Mouse (Mus musculus): ENCODE data around the gene Crcp. TPM values are rescaled to one million over a fixed set of nuclear protein-coding genes. Genes with fewer than 3 reads are reported as not detected.
A peak's percentile ranks its signal among the peaks of the same experiment; 100 is the strongest.

Gene Crcp
- polyA plus RNA-seq, 1 experiment: 17.0 TPM

DNA sequence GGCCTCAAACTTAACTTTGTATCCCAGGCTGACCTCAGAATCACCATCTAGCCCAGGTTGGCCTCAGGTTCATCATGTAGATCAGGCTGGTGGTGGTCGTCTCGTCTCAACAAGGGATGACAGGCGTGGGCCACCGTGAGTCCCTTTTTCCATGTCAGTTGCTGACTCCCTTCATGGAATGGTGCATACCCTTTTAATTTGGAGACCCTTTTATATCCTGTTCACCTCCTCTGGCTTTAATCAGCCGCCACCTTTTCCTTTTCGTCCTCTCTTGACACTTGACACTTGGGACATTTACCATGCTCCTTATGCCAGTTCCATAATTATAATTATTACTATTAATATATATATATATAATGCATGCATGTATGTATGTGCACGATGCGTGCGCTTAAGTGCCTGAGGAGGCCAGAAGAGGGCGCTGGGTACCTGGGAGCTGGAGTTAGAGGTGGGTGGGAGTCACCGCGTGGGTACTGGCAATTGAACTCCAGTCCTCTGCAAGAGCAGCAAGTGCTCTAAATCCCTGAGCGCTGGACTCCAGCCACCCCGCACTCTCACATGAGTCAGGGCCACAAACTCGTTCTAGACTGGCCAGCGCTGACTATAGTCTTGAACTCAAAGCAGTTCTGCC is 51.1 kb downstream of the Crcp start:
- H3K4me1 ChIP-seq (replicated peaks; ENCODE audit: control insufficient read depth, insufficient read depth, low read length): peaks cover 14% of the 10 kb centered on the region
- DNase-seq: no peak
- 93% methylated on average over 16 of the region's 16 CpGs for WGBS
- H3K4me3 ChIP-seq (ENCODE audit: control insufficient read depth, insufficient read depth, low read length): peak overlapping the region; percentile 80
- H3K27me3 ChIP-seq (ENCODE audit: control insufficient read depth, insufficient read depth, low read length): no peaks in the 10 kb centered on the region
- H3K36me3 ChIP-seq (ENCODE audit: control insufficient read depth, insufficient read depth, low read length): no peaks in the 10 kb centered on the region
- H3K27ac ChIP-seq (ENCODE audit: control insufficient read depth, insufficient read depth, low read length): no peak overlapping the region
- no peak for TF ChIP-seq CTCF (IDR thresholded peaks at IDR 0.05; ENCODE audit: borderline replicate concordance, control insufficient read depth, extremely low read depth, insufficient read depth, low read length, poor library complexity)
- no peak for TF ChIP-seq POLR2A (IDR thresholded peaks at IDR 0.05; ENCODE audit: control insufficient read depth, extremely low read depth, insufficient read depth, low read length, poor library complexity)

DNA sequence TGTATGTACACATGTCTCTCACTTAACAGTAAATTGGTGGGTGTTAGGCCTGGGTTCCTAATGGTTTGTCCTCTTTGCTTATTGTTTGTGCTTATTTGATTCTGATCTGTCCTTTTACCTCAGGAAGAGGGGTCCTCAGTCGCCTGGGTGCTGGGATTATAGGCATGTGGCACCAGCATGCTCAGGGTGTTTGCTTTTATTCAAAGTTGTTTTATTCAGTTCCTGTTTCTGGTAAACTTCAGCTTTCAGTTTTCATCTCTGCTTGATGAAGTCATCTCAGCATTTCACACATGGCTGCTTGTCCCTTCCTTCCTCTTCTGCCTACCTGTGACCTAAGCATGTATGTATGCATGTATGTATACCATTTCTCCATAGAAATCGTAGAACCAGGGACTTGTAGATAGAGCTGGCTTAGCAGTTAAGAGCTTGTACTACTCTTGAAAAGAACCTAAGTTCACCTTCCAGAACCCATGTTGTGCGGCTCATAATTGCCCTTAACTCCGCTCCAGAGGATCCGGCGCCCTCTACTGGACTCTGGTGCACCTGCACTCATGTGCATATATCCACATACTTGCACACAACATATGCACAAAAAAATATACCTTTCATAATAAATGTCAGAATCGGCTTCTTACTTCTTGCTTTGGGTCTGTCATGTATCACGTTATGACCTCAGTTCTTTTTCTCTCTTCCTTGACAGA is 52.2 kb downstream of the Crcp start:
- H3K4me3 ChIP-seq (ENCODE audit: control insufficient read depth, insufficient read depth, low read length): no peak overlapping the region
- TF ChIP-seq POLR2A (IDR thresholded peaks at IDR 0.05; ENCODE audit: control insufficient read depth, extremely low read depth, insufficient read depth, low read length, poor library complexity) (no peak), CTCF (IDR thresholded peaks at IDR 0.05; ENCODE audit: borderline replicate concordance, control insufficient read depth, extremely low read depth, insufficient read depth, low read length, poor library complexity) (no peak)
- H3K4me1 ChIP-seq (replicated peaks; ENCODE audit: control insufficient read depth, insufficient read depth, low read length): peaks cover 14% of the 10 kb centered on the region
- H3K27ac ChIP-seq (ENCODE audit: control insufficient read depth, insufficient read depth, low read length): no peak overlapping the region
- DNase-seq: no peak
- WGBS: 92% methylated on average over 8 of the region's 8 CpGs
- H3K27me3 ChIP-seq (ENCODE audit: control insufficient read depth, insufficient read depth, low read length): no peaks in the 10 kb centered on the region
- no peaks in the 10 kb centered on the region for H3K36me3 ChIP-seq (ENCODE audit: control insufficient read depth, insufficient read depth, low read length)

GRCm38 (mm10) chr5:130082431-130082830 is 53.3 kb downstream of the Crcp start:
- TF ChIP-seq POLR2A (IDR thresholded peaks at IDR 0.05; ENCODE audit: control insufficient read depth, extremely low read depth, insufficient read depth, low read length, poor library complexity) (no peak), CTCF (IDR thresholded peaks at IDR 0.05; ENCODE audit: borderline replicate concordance, control insufficient read depth, extremely low read depth, insufficient read depth, low read length, poor library complexity) (no peak)
- no peaks in the 10 kb centered on the region for H3K27me3 ChIP-seq (ENCODE audit: control insufficient read depth, insufficient read depth, low read length)
- H3K4me3 ChIP-seq (ENCODE audit: control insufficient read depth, insufficient read depth, low read length): no peak overlapping the region
- DNase-seq: no peak
- peaks cover 14% of the 10 kb centered on the region for H3K4me1 ChIP-seq (replicated peaks; ENCODE audit: control insufficient read depth, insufficient read depth, low read length)
- no peak overlapping the region for H3K27ac ChIP-seq (ENCODE audit: control insufficient read depth, insufficient read depth, low read length)
- WGBS: 90% methylated on average over 4 of the region's 4 CpGs
- no peaks in the 10 kb centered on the region for H3K36me3 ChIP-seq (ENCODE audit: control insufficient read depth, insufficient read depth, low read length)

DNA sequence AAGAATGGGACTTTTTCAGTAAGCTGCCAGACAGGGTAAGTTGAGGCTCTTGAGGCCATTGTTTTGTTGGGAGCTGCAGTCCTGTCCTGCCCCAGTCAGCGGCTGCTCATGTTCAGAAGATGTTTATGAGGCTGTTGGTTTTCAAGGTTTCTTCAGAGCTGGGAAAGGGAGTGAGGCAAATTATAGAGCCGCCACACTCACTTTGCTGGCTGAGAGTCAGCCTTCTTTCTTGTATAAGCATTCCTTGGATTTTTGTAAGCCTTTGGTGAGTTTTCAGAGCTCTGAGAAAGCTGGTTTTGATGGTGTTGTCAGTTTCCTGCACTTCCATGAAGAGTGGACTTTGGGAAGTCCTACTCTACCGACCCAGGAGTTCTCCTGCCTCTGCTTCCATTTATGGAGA is 55.2 kb downstream of the Crcp start:
- no peak overlapping the region for H3K4me3 ChIP-seq (ENCODE audit: control insufficient read depth, insufficient read depth, low read length)
- DNase-seq: no peak
- H3K36me3 ChIP-seq (ENCODE audit: control insufficient read depth, insufficient read depth, low read length): no peaks in the 10 kb centered on the region
- WGBS: 92% methylated on average over 3 of the region's 3 CpGs
- H3K27ac ChIP-seq (ENCODE audit: control insufficient read depth, insufficient read depth, low read length): no peak overlapping the region
- H3K27me3 ChIP-seq (ENCODE audit: control insufficient read depth, insufficient read depth, low read length): no peaks in the 10 kb centered on the region
- TF ChIP-seq CTCF (IDR thresholded peaks at IDR 0.05; ENCODE audit: borderline replicate concordance, control insufficient read depth, extremely low read depth, insufficient read depth, low read length, poor library complexity) (no peak), POLR2A (IDR thresholded peaks at IDR 0.05; ENCODE audit: control insufficient read depth, extremely low read depth, insufficient read depth, low read length, poor library complexity) (no peak)
- peaks cover 5% of the 10 kb centered on the region for H3K4me1 ChIP-seq (replicated peaks; ENCODE audit: control insufficient read depth, insufficient read depth, low read length)

DNA sequence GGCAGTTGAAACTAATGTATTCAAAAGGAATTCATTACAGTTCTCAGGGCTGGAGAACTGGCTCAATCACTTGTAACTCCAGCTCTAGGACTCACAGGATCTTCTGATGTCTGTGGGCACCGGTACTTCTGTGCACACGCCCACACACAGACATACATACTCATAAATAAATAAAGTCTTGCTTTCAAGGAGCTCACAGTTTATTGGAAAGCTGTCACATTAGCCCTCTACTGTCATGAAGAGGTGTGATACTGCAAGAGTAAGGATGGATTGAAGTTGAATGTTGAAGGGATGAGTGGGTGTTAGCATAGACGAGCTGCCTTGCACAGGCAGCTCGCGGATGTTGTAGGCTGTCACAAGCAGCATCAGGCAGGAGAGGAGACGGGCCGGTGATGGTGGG is 58.9 kb downstream of the Crcp start:
- Histone ChIP-seq H3K27ac (ENCODE audit: control insufficient read depth, insufficient read depth, low read length) (no peak overlapping the region), H3K27me3 (ENCODE audit: control insufficient read depth, insufficient read depth, low read length) (no peaks in the 10 kb centered on the region), H3K4me1 (replicated peaks; ENCODE audit: control insufficient read depth, insufficient read depth, low read length) (no peaks in the 10 kb centered on the region; the same call in 1 of the 2 replicates), H3K4me3 (ENCODE audit: control insufficient read depth, insufficient read depth, low read length) (no peak overlapping the region), H3K36me3 (ENCODE audit: control insufficient read depth, insufficient read depth, low read length) (no peaks in the 10 kb centered on the region)
- 92% methylated on average over 7 of the region's 7 CpGs for WGBS
- TF ChIP-seq POLR2A (IDR thresholded peaks at IDR 0.05; ENCODE audit: control insufficient read depth, extremely low read depth, insufficient read depth, low read length, poor library complexity) (no peak), CTCF (IDR thresholded peaks at IDR 0.05; ENCODE audit: borderline replicate concordance, control insufficient read depth, extremely low read depth, insufficient read depth, low read length, poor library complexity) (no peak)
- DNase-seq: no peak

GRCm38 (mm10) chr5:130088612-130089011 is 59.5 kb downstream of the Crcp start:
- TF ChIP-seq POLR2A (IDR thresholded peaks at IDR 0.05; ENCODE audit: control insufficient read depth, extremely low read depth, insufficient read depth, low read length, poor library complexity) (no peak), CTCF (IDR thresholded peaks at IDR 0.05; ENCODE audit: borderline replicate concordance, control insufficient read depth, extremely low read depth, insufficient read depth, low read length, poor library complexity) (no peak)
- Histone ChIP-seq H3K4me1 (replicated peaks; ENCODE audit: control insufficient read depth, insufficient read depth, low read length) (no peaks in the 10 kb centered on the region; the same call in 1 of the 2 replicates), H3K4me3 (ENCODE audit: control insufficient read depth, insufficient read depth, low read length) (no peak overlapping the region), H3K36me3 (ENCODE audit: control insufficient read depth, insufficient read depth, low read length) (no peaks in the 10 kb centered on the region), H3K27ac (ENCODE audit: control insufficient read depth, insufficient read depth, low read length) (no peak overlapping the region), H3K27me3 (ENCODE audit: control insufficient read depth, insufficient read depth, low read length) (no peaks in the 10 kb centered on the region)
- 83% methylated on average over 4 of the region's 4 CpGs for WGBS
- DNase-seq: no peak
